Mouse (Mus musculus) brain, embryonic 14.5 days (tissue): ENCODE measurements around the gene Hebp1.

Source experiments
- CTCF ChIP-seq: fragments of 200-500 bp; IDR thresholded peaks from 2 replicates; pipeline ENCODE4 v1.5.1; 2012; ENCODE audit warnings: inconsistent platforms, mild to moderate bottlenecking, moderate library complexity, borderline replicate concordance; ENCODE audit not compliant: insufficient read depth, insufficient read length; ENCODE audit errors: extremely low read depth
- POLR2A ChIP-seq: fragments of 200-500 bp; IDR thresholded peaks from 2 replicates; pipeline ENCODE4 v1.6.1; 2012; ENCODE audit warnings: mild to moderate bottlenecking, inconsistent platforms, borderline replicate concordance; ENCODE audit not compliant: poor library complexity, insufficient read depth, insufficient read length, severe bottlenecking; ENCODE audit errors: extremely low read depth

GRCm38 (mm10) chr6:135112411-135113113 is 85.3 kb downstream of the Hebp1 start:
- TF ChIP-seq CTCF (no peak), POLR2A (no peak)
